Mouse (Mus musculus) CD8-positive naive resting alpha-beta T cell, adult 57 days (primary cell): ENCODE data around the gene Glra4. TPM values are rescaled to one million over a fixed set of nuclear protein-coding genes. Genes with fewer than 3 reads are reported as not detected.

Experiments
- total RNA-seq: library from RNA; stranded (reverse); gene quantifications from one replicate; pipeline ENCODE4 v1.2.4, GENCODE M21; 2023

Glra4 gene
- not detected for total RNA-seq

DNA sequence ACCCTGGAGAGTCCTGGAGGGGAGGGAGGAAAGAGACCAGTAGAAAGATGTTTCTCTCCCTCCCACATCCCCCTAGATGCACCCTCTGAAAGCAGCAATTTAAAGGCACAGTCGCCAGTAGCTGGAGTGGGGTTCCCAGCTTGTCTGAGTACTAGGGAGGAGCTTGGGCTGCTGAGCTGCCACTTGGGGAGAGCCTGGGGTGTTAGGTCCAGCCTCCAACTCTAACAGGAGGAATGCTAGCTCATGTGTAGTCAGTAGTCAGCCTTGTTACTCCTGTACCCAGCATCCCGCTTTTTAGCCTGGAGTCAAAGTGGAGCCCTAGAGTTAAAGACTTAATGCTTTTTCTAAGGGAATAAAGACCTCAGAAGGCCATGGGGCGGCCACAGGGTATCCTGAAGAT is at the start of gene Glra4:
Gene Glra4, minus strand, starts transcription at position 101 of the 400 bp plus-strand sequence.

DNA sequence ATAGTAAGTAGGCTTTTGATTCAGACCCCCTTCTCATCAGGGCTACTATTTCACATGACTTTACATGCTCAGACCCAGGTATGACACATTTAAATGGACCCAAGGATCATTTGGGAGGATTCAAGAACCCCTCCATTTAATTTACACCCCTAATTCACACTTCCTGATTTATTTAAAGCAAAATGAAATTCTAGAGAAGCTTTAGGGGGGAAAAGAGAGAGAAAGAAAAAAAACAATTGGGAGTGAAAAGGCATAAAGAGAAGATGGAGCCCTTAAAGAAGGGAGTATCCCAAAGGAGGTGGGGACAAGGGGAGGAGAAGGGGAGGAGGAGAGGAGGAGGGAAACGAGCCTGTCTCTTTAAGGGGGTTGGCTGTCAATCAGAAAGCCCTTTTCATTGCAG is 42.4 kb upstream of the Glra4 start, which contains the start of gene Plp1:
Gene Plp1, plus strand, starts transcription at position 301 of the 400 bp plus-strand sequence.

DNA sequence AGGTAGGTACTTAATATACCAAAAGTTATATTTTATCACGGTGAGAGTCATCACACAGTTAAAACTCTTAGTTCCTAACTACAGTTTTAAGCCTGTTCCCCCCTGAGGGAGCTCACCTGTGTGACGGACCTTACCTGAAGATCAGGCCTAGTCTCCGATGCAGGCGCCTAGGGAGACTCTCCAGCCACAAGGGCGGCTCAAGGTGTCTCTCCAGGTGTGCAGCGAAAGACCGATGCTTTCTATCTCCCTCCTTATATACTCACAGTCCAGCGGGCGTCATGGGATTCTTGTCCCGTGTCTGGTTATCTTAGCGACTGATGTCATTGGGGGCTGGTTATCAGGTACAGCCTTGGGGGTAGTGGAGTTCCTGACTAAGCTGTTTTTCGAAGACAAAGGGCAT is 36.5 kb downstream of the Glra4 start, which contains the start of gene Morf4l2:
Gene Morf4l2, minus strand, starts transcription at position 232 of the 400 bp plus-strand sequence.

Other genes starting within 250 kb of the Glra4 start
- not detected for gene Kir3dl2, start 236.1 kb downstream of the Glra4 start, total RNA-seq
- gene Tceal3, start 189.3 kb downstream of the Glra4 start, total RNA-seq: not detected
- 0.24 TPM for gene Tceal1, start 72.2 kb downstream of the Glra4 start, total RNA-seq
- gene Morf4l2, start 36.5 kb downstream of the Glra4 start, total RNA-seq: 147 TPM
- gene Plp1, start 42.5 kb upstream of the Glra4 start, total RNA-seq: 4.7 TPM
- gene Rab9b, start 88.6 kb upstream of the Glra4 start, total RNA-seq: not detected
- not detected for gene H2bfm, start 147.2 kb upstream of the Glra4 start, total RNA-seq
- 33.4 TPM for gene Tmsb15b2, start 195.4 kb upstream of the Glra4 start, total RNA-seq
- not detected for gene Tmsb15l, start 196.7 kb upstream of the Glra4 start, total RNA-seq
- gene Tmsb15b1, start 196.7 kb upstream of the Glra4 start, total RNA-seq: 9.3 TPM
- 4.9 TPM for gene Zcchc18, start 213.0 kb upstream of the Glra4 start, total RNA-seq